8 mouse cellular contexts compared by ENCODE assay signal in the genomic region with DNA sequence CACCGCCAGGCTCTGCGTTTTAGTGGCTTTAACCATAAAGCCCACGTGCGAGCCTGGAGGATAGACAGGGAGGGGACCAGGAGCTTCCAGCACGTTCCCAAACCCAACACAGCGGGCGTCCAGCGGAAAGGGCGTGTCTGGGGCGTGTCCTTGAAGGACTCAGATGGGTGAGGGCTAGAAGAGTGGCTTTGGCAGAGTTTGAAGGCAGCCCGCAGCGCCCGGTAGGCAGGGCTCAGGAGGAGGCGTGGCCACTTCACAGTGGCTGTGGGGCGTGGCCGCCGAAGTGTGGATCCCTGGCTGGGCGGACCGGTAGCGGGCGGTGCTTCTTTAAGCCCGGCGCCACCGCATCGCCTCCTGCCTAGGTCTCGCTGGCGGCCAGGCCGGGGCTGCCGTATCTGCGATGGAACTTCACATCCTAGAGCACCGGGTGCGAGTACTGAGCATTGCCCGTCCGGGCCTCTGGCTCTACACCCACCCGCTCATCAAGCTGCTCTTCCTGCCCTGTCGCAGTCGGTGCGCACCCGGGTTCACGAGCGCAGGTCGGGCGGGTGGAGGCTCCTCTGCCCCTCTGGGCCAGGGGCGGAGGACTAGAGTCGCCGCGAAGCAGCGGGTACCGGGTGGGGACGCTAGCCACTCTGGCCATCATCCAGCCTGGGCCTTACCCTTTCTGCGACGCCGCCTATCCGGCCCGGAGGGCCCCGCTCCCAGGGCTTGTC. TPM values are rescaled to one million over a fixed set of nuclear protein-coding genes. Genes with fewer than 3 reads are reported as not detected.
DNase-seq lines count a peak whose midpoint lies in the region; ATAC-seq and TF ChIP-seq lines count a peak whose summit lies in the region.

TSS of gene Castor1 (plus strand) at position 312 of the 716 bp plus-strand sequence.

- peaks cover 87% of the 10 kb centered on the region for H3K4me1 ChIP-seq in E14TG2a.4 (replicated peaks; ENCODE audit: low read depth, low read length)
- peaks cover 11% of the 10 kb centered on the region for H3K4me1 ChIP-seq in forebrain, embryonic 13.5 days
- peaks cover 27% of the 10 kb centered on the region; the same call in 1 of the 2 replicates for H3K4me1 ChIP-seq in heart, postnatal 0 days (ENCODE audit: control insufficient read depth, insufficient read depth)
- no peaks in the 10 kb centered on the region; the same call in 1 of the 2 replicates for H3K4me1 ChIP-seq in lung, embryonic 14.5 days (ENCODE audit: insufficient read depth)
- H3K4me1 ChIP-seq in olfactory bulb, adult 2 months (ENCODE audit: control insufficient read depth, insufficient read depth, low read length): peaks cover 13% of the 10 kb centered on the region
- peaks cover 13% of the 10 kb centered on the region; the same call in 1 of the 2 replicates for H3K4me1 ChIP-seq in thymus, adult 2 months (replicated peaks; ENCODE audit: control insufficient read depth, insufficient read depth, low read length)

- no peak for TF ChIP-seq POLR2A in olfactory bulb, adult 2 months (IDR thresholded peaks at IDR 0.05; ENCODE audit: insufficient read depth, low read depth, low read length)
- TF ChIP-seq POLR2A in thymus, adult 2 months (IDR thresholded peaks at IDR 0.05; ENCODE audit: control insufficient read depth, extremely low read depth, insufficient read depth, low read length, poor library complexity): no peak

- WGBS in forebrain, embryonic 13.5 days: 2% methylated on average over 56 of the region's 56 CpGs
- 3% methylated on average over 56 of the region's 56 CpGs for WGBS in heart, postnatal 0 days
- 2% methylated on average over 56 of the region's 56 CpGs for WGBS in lung, embryonic 14.5 days
- 5% methylated on average over 56 of the region's 56 CpGs for WGBS in olfactory bulb, adult 2 months
- 5% methylated on average over 56 of the region's 56 CpGs for WGBS in thymus, adult 2 months

- no peak for TF ChIP-seq EP300 in heart, postnatal 0 days (IDR thresholded peaks at IDR 0.05; ENCODE audit: low read depth)

- peak; percentile 76 for DNase-seq in c-Kit-positive CD71-negative TER-119-negative erythroid progenitor cells, embryonic 14.5 days (ENCODE audit: low read depth)
- peak; percentile 92 for DNase-seq in heart, postnatal 0 days (ENCODE audit: low spot score)
- DNase-seq in kidney, postnatal 4 days: peak; percentile 90 to 95
- DNase-seq in lung, embryonic 14.5 days: peak; percentile 93
- DNase-seq in thymus, adult 2 months: peak; percentile 84

- H3K4me3 ChIP-seq in E14TG2a.4 (replicated peaks; ENCODE audit: low read length): peak within 1 kb of the TSS; percentile 90
- H3K4me3 ChIP-seq in forebrain, embryonic 13.5 days: peak within 1 kb of the TSS; percentile 43
- peak within 1 kb of the TSS; percentile 57 for H3K4me3 ChIP-seq in heart, postnatal 0 days (ENCODE audit: low read depth, low read length)
- peak within 1 kb of the TSS; percentile 48 for H3K4me3 ChIP-seq in lung, embryonic 14.5 days (ENCODE audit: low read depth, low read length)
- peak within 1 kb of the TSS; percentile 35 for H3K4me3 ChIP-seq in olfactory bulb, adult 2 months (ENCODE audit: insufficient read depth, low read depth, low read length)
- H3K4me3 ChIP-seq in thymus, adult 2 months (ENCODE audit: control insufficient read depth, insufficient read depth, low read length): peak within 1 kb of the TSS; percentile 46

- H3K9me3 ChIP-seq in E14TG2a.4 (ENCODE audit: low read length): no peaks in the 10 kb centered on the region
- 0 out of 2 replicates have a peak, but pooled peaks cover 3% of the 10 kb centered on the region for H3K9me3 ChIP-seq in forebrain, embryonic 13.5 days (replicated peaks)
- no peaks in the 10 kb centered on the region for H3K9me3 ChIP-seq in heart, postnatal 0 days (replicated peaks; ENCODE audit: control insufficient read depth, low read length)
- H3K9me3 ChIP-seq in lung, embryonic 14.5 days (ENCODE audit: low read depth, low read length): no peaks in the 10 kb centered on the region

- H3K27ac ChIP-seq in forebrain, embryonic 13.5 days: no peak within 1 kb of the TSS
- peak within 1 kb of the TSS; percentile 88 for H3K27ac ChIP-seq in heart, postnatal 0 days (ENCODE audit: low read depth)
- no peak within 1 kb of the TSS for H3K27ac ChIP-seq in lung, embryonic 14.5 days (ENCODE audit: low read depth)
- peak within 1 kb of the TSS; percentile 2; the same call in 1 of the 2 replicates for H3K27ac ChIP-seq in olfactory bulb, adult 2 months (ENCODE audit: insufficient read depth, low read depth, low read length)
- no peak within 1 kb of the TSS for H3K27ac ChIP-seq in thymus, adult 2 months (ENCODE audit: control insufficient read depth, insufficient read depth, low read length)

- H3K27me3 ChIP-seq in E14TG2a.4 (ENCODE audit: insufficient read depth, low read length): no peaks in the 10 kb centered on the region
- H3K27me3 ChIP-seq in forebrain, embryonic 13.5 days: peaks cover 28% of the 10 kb centered on the region
- no peaks in the 10 kb centered on the region for H3K27me3 ChIP-seq in heart, postnatal 0 days (ENCODE audit: control insufficient read depth, insufficient read depth, low read length)
- no peaks in the 10 kb centered on the region for H3K27me3 ChIP-seq in lung, embryonic 14.5 days (ENCODE audit: insufficient read depth, low read length)
- no peaks in the 10 kb centered on the region; the same call in 1 of the 2 replicates for H3K27me3 ChIP-seq in thymus, adult 2 months (ENCODE audit: control insufficient read depth, insufficient read depth, low read length)

- peak within 1 kb of the TSS; percentile 65 for H3K9ac ChIP-seq in forebrain, embryonic 13.5 days
- peak within 1 kb of the TSS; percentile 60 for H3K9ac ChIP-seq in heart, postnatal 0 days (replicated peaks; ENCODE audit: low read depth, low read length)
- peak within 1 kb of the TSS; percentile 33; the same call in 1 of the 2 replicates for H3K9ac ChIP-seq in lung, embryonic 14.5 days

- peak; percentile 87 for ATAC-seq in forebrain, embryonic 13.5 days
- peak; percentile 79 for ATAC-seq in heart, postnatal 0 days (ENCODE audit: insufficient read depth, low read depth)
- ATAC-seq in lung, embryonic 14.5 days (ENCODE audit: insufficient read depth): peak; percentile 86

- H3K36me3 ChIP-seq in E14TG2a.4 (ENCODE audit: insufficient read depth, low read length): peaks cover 66% of the 10 kb centered on the region
- peaks cover 29% of the 10 kb centered on the region for H3K36me3 ChIP-seq in forebrain, embryonic 13.5 days (ENCODE audit: poor library complexity, severe bottlenecking)
- H3K36me3 ChIP-seq in heart, postnatal 0 days (replicated peaks; ENCODE audit: control insufficient read depth, insufficient read depth, low read length): peaks cover 24% of the 10 kb centered on the region
- H3K36me3 ChIP-seq in lung, embryonic 14.5 days (ENCODE audit: insufficient read depth): peaks cover 28% of the 10 kb centered on the region; the same call in 1 of the 2 replicates
- H3K36me3 ChIP-seq in thymus, adult 2 months (ENCODE audit: control insufficient read depth, insufficient read depth, low read length): peaks cover 18% of the 10 kb centered on the region; the same call in 1 of the 2 replicates

- no peak for TF ChIP-seq CTCF in E14TG2a.4 (conservative IDR thresholded peaks at IDR 0.05; ENCODE audit: low read length)
- 0 out of 2 replicates have a peak, but pooled peaks have one; percentile 0 for TF ChIP-seq CTCF in heart, postnatal 0 days (IDR thresholded peaks at IDR 0.05; ENCODE audit: low read depth)
- no peak for TF ChIP-seq CTCF in lung, embryonic 14.5 days (IDR thresholded peaks at IDR 0.05; ENCODE audit: low read depth)
- no peak; the same call in 1 of the 2 replicates for TF ChIP-seq CTCF in olfactory bulb, adult 2 months (IDR thresholded peaks at IDR 0.05; ENCODE audit: insufficient read depth, low read depth, low read length)
- TF ChIP-seq CTCF in thymus, adult 2 months (IDR thresholded peaks at IDR 0.05; ENCODE audit: borderline replicate concordance, control insufficient read depth, extremely low read depth, insufficient read depth, low read length, poor library complexity): no peak

- peak within 1 kb of the TSS; percentile 86 for H3K4me2 ChIP-seq in forebrain, embryonic 13.5 days
- peak within 1 kb of the TSS; percentile 64 for H3K4me2 ChIP-seq in heart, postnatal 0 days (ENCODE audit: low read depth, low read length)
- peak within 1 kb of the TSS; percentile 90 for H3K4me2 ChIP-seq in lung, embryonic 14.5 days

RNA-seq across cellular contexts. Expression of gene Castor1, which starts in this region (rescaled TPM):
- polyA plus RNA-seq in forebrain, embryonic 13.5 days (2015; fragmentation: Nextera tagmentation; extraction: Ambion mirVana): 0.85 and 1.4 TPM in 2 replicates
- total RNA-seq in heart, postnatal 0 days (2014; rRNA removed; ENCODE audit: low replicate concordance): 25.1 and 32.6 TPM in 2 replicates
- polyA plus RNA-seq in heart, postnatal 0 days (2015; fragmentation: Nextera tagmentation; extraction: Ambion mirVana): 8.1 and 8.4 TPM in 2 replicates
- polyA plus RNA-seq in lung, embryonic 14.5 days (2014; fragmentation: Nextera tagmentation; extraction: Ambion mirVana): 1.9 and 2.1 TPM in 2 replicates
- polyA plus RNA-seq in olfactory bulb, adult 2 months (2012; ENCODE audit: insufficient read depth, insufficient read length, low replicate concordance, missing spikeins): not detected in 2 replicates
- 23.3 and 34.5 TPM in 2 replicates for polyA plus RNA-seq in thymus, adult 2 months (2012; rRNA removed)

Comparison
In these comparisons a context has a peak if more than half of its experiments do, and no peak if none do; other contexts are left out.
1. H3K4me3 ChIP-seq: peak in every context shown above with its lines; median percentile 90 in E14TG2a.4; 57 in heart, postnatal 0 days; 48 in lung, embryonic 14.5 days; 46 in thymus, adult 2 months; 43 in forebrain, embryonic 13.5 days; 35 in olfactory bulb, adult 2 months.
2. H3K27ac ChIP-seq: peak in heart, postnatal 0 days (single experiment) and olfactory bulb, adult 2 months (single experiment); none in forebrain, embryonic 13.5 days (single experiment), lung, embryonic 14.5 days (single experiment) and thymus, adult 2 months (single experiment).
3. Peak in every context shown above with its lines, with median percentiles within 50 percentile points of each other: DNase-seq, ATAC-seq, H3K4me2 ChIP-seq and H3K9ac ChIP-seq.